Mouse (Mus musculus) midbrain, postnatal 0 days (tissue): ENCODE measurements around the gene Cntnap2. TPM values are rescaled to one million over a fixed set of nuclear protein-coding genes. Genes with fewer than 3 reads are reported as not detected.
A peak's percentile ranks its signal among the peaks of the same experiment; 100 is the strongest.

Experiments used
- ATAC-seq: fragments of 200-750 bp; cut with Nextera tagmentation; 2 replicates; pipeline ENCODE4 v1.8.0; 2017; ENCODE audit warnings: moderate number of reproducible peaks, mild to moderate bottlenecking, moderate TSS enrichment, moderate library complexity; ENCODE audit not compliant: low FRiP score
- DNase-seq: peaks from one replicate; pipeline ENCODE4 v3.0.0-alpha.2; 2015; ENCODE audit warnings: low spot score
- H3K27ac ChIP-seq: fragments of 300-500 bp; sonication (generic); 2 replicates; pipeline ENCODE4 v1.5.1; 2014; ENCODE audit warnings: low read depth, mild to moderate bottlenecking, low read length, mixed read lengths
- H3K27me3 ChIP-seq: fragments of 300-500 bp; sonication (generic); 2 replicates; pipeline ENCODE4 v1.6.1; 2014; ENCODE audit warnings: low read length, control low read depth, mixed read lengths; ENCODE audit not compliant: insufficient read depth
- H3K36me3 ChIP-seq: fragments of 300-500 bp; sonication (generic); 2 replicates; pipeline ENCODE4 v1.6.1; 2014; ENCODE audit warnings: low read length, control low read depth, mixed read lengths; ENCODE audit not compliant: insufficient read depth
- H3K4me1 ChIP-seq: fragments of 300-500 bp; sonication (generic); 2 replicates; pipeline ENCODE4 v1.6.1; 2014; ENCODE audit warnings: mild to moderate bottlenecking, control low read depth, antibody characterized with exemption, low read length, mixed read lengths; ENCODE audit not compliant: insufficient read depth
- H3K4me2 ChIP-seq: fragments of 300-500 bp; sonication (generic); 2 replicates; pipeline ENCODE4 v1.6.1; 2014; ENCODE audit warnings: low read depth, mild to moderate bottlenecking, low read length, mixed read lengths; ENCODE audit not compliant: poor library complexity, severe bottlenecking
- H3K4me3 ChIP-seq: fragments of 300-500 bp; sonication (generic); 2 replicates; pipeline ENCODE4 v1.5.1; 2014; ENCODE audit warnings: low read depth, mild to moderate bottlenecking, low read length, moderate library complexity
- H3K9ac ChIP-seq: fragments of 300-500 bp; sonication (generic); replicated peaks from 2 replicates; pipeline ENCODE4 v1.6.1; 2014; ENCODE audit warnings: mild to moderate bottlenecking, low read length, moderate library complexity, mixed read lengths; ENCODE audit not compliant: poor library complexity, severe bottlenecking
- H3K9me3 ChIP-seq: fragments of 300-500 bp; sonication (generic); 2 replicates; pipeline ENCODE4 v1.6.1; 2016; ENCODE audit warnings: low read length, control low read depth
- CTCF ChIP-seq: IDR thresholded peaks from 2 replicates; pipeline ENCODE4 v1.5.1; 2016; ENCODE audit warnings: antibody characterized with exemption, mild to moderate bottlenecking
- WGBS: fragments of 180-500 bp; shearing (Covaris S2); extraction: QIAGEN DNeasy Blood & Tissue Kit; methylation state at CpG from one replicate; pipeline ENCODE4 v1.1.7; 2014; 5-methylcytosine and 5-hydroxymethylcytosine counted together
- polyA plus RNA-seq: library from polyadenylated mRNA; unstranded; fragments of >200 nt; fragmentation: Nextera tagmentation; extraction: Ambion mirVana; gene quantifications from 2 replicates; pipeline ENCODE4 v1.2.1, GENCODE M21; 2015
- total RNA-seq: library from RNA; depleted of rRNA; stranded (reverse); fragments of >200 nt; gene quantifications from 2 replicates; pipeline ENCODE4 v1.2.3, GENCODE M21; 2014

The Cntnap2 gene
- total and polyA plus RNA-seq, 2 experiments from 2014 or later, result 51.1 to 106 TPM

GRCm38 (mm10) chr6:45236531-45236930, 177.4 kb downstream of the Cntnap2 start:
- H3K4me3 ChIP-seq, result no peak overlapping the region
- H3K9me3 ChIP-seq, result no peaks in the 10 kb centered on the region
- H3K4me1 ChIP-seq, result no peaks in the 10 kb centered on the region
- no peak overlapping the region for H3K4me2 ChIP-seq
- H3K9ac ChIP-seq, result no peak overlapping the region
- WGBS, result 93% methylated on average over 4 of the region's 4 CpGs
- ATAC-seq, result no peak
- no peak for TF ChIP-seq CTCF
- DNase-seq, result no peak
- H3K27ac ChIP-seq, result no peak overlapping the region
- no peaks in the 10 kb centered on the region for H3K27me3 ChIP-seq
- H3K36me3 ChIP-seq, result no peaks in the 10 kb centered on the region

GRCm38 (mm10) chr6:45238117-45238516, 179.0 kb downstream of the Cntnap2 start:
- DNase-seq, result peak; percentile 28
- no peak overlapping the region for H3K9ac ChIP-seq
- H3K27me3 ChIP-seq, result no peaks in the 10 kb centered on the region
- no peak for TF ChIP-seq CTCF
- H3K4me3 ChIP-seq, result no peak overlapping the region
- no peaks in the 10 kb centered on the region for H3K9me3 ChIP-seq
- no peak for ATAC-seq
- H3K4me1 ChIP-seq, result no peaks in the 10 kb centered on the region
- no peaks in the 10 kb centered on the region for H3K36me3 ChIP-seq
- H3K4me2 ChIP-seq, result no peak overlapping the region
- no peak overlapping the region for H3K27ac ChIP-seq

- H3K27ac ChIP-seq, result no peak overlapping the region
- no peak overlapping the region for H3K4me3 ChIP-seq
- TF ChIP-seq CTCF, result no peak
- DNase-seq, result no peak
- no peaks in the 10 kb centered on the region for H3K36me3 ChIP-seq
- H3K9ac ChIP-seq, result no peak overlapping the region
- no peaks in the 10 kb centered on the region for H3K9me3 ChIP-seq
- H3K4me1 ChIP-seq, result no peaks in the 10 kb centered on the region
- no peak for ATAC-seq
- H3K4me2 ChIP-seq, result no peak overlapping the region
- WGBS, result 95% methylated on average over 1 of the region's 1 CpGs
- no peaks in the 10 kb centered on the region for H3K27me3 ChIP-seq
Measured at GRCm38 (mm10) chr6:45241218-45241617, 182.1 kb downstream of the Cntnap2 start.

GRCm38 (mm10) chr6:45244680-45245079, 185.5 kb downstream of the Cntnap2 start:
- no peak for TF ChIP-seq CTCF
- H3K4me3 ChIP-seq, result no peak overlapping the region
- no peaks in the 10 kb centered on the region for H3K4me1 ChIP-seq
- no peak for ATAC-seq
- H3K9me3 ChIP-seq, result no peaks in the 10 kb centered on the region
- no peak overlapping the region for H3K27ac ChIP-seq
- no peaks in the 10 kb centered on the region for H3K27me3 ChIP-seq
- 48% methylated on average over 1 of the region's 1 CpGs for WGBS
- no peak overlapping the region for H3K4me2 ChIP-seq
- no peak overlapping the region for H3K9ac ChIP-seq
- no peaks in the 10 kb centered on the region for H3K36me3 ChIP-seq
- DNase-seq, result no peak

- no peaks in the 10 kb centered on the region for H3K9me3 ChIP-seq
- no peak overlapping the region for H3K4me2 ChIP-seq
- DNase-seq, result no peak
- H3K27ac ChIP-seq, result no peak overlapping the region
- 53% methylated on average over 1 of the region's 1 CpGs for WGBS
- no peaks in the 10 kb centered on the region for H3K4me1 ChIP-seq
- no peaks in the 10 kb centered on the region for H3K36me3 ChIP-seq
- H3K4me3 ChIP-seq, result no peak overlapping the region
- TF ChIP-seq CTCF, result no peak
- no peaks in the 10 kb centered on the region for H3K27me3 ChIP-seq
- no peak for ATAC-seq
- no peak overlapping the region for H3K9ac ChIP-seq
Measured at GRCm38 (mm10) chr6:45258047-45258446, 198.9 kb downstream of the Cntnap2 start.

- H3K36me3 ChIP-seq, result no peaks in the 10 kb centered on the region
- no peak overlapping the region for H3K27ac ChIP-seq
- no peak for DNase-seq
- no peaks in the 10 kb centered on the region for H3K27me3 ChIP-seq
- H3K4me1 ChIP-seq, result no peaks in the 10 kb centered on the region
- H3K9ac ChIP-seq, result no peak overlapping the region
- ATAC-seq, result no peak
- no peaks in the 10 kb centered on the region for H3K9me3 ChIP-seq
- TF ChIP-seq CTCF, result no peak
- no peak overlapping the region for H3K4me3 ChIP-seq
- WGBS, result 84% methylated on average over 2 of the region's 2 CpGs
- no peak overlapping the region for H3K4me2 ChIP-seq
Measured at GRCm38 (mm10) chr6:45271537-45271936, 212.4 kb downstream of the Cntnap2 start.
